Mouse (Mus musculus) testis, adult 2 months (tissue): Measurements from ENCODE around the gene Nlrp10. TPM values are rescaled to one million over a fixed set of nuclear protein-coding genes. Genes with fewer than 3 reads are reported as not detected.

Source experiments
- H3K27ac ChIP-seq: fragments of 200-500 bp; 2 replicates; pipeline ENCODE4 v1.5.1; 2012; ENCODE audit warnings: low read depth, low read length; ENCODE audit not compliant: control insufficient read depth, insufficient read depth
- H3K27me3 ChIP-seq: fragments of 200-500 bp; 2 replicates; pipeline ENCODE4 v1.6.1; 2012; ENCODE audit warnings: mild to moderate bottlenecking, low read length, moderate library complexity; ENCODE audit not compliant: control insufficient read depth, insufficient read depth
- H3K36me3 ChIP-seq: fragments of 200-500 bp; 2 replicates; pipeline ENCODE4 v1.6.1; 2012; ENCODE audit warnings: mild to moderate bottlenecking, low read length; ENCODE audit not compliant: control insufficient read depth, insufficient read depth
- H3K4me1 ChIP-seq: fragments of 200-500 bp; 2 replicates; pipeline ENCODE4 v1.6.1; 2012; ENCODE audit warnings: low read length; ENCODE audit not compliant: control insufficient read depth, insufficient read depth
- H3K4me3 ChIP-seq: fragments of 200-500 bp; 2 replicates; pipeline ENCODE4 v1.5.1; 2012; ENCODE audit warnings: low read depth, mild to moderate bottlenecking, low read length, moderate library complexity, mixed read lengths; ENCODE audit not compliant: control insufficient read depth
- CTCF ChIP-seq: fragments of 200-500 bp; IDR thresholded peaks from 2 replicates; pipeline ENCODE4 v1.5.1; 2012; ENCODE audit warnings: low read depth, mild to moderate bottlenecking, inconsistent platforms, low read length, moderate library complexity; ENCODE audit not compliant: control insufficient read depth, insufficient read depth, insufficient replicate concordance
- POLR2A ChIP-seq: fragments of 200-500 bp; IDR thresholded peaks from 2 replicates; pipeline ENCODE4 v1.6.1; 2012; ENCODE audit warnings: low read depth, mild to moderate bottlenecking, inconsistent platforms, low read length, moderate library complexity; ENCODE audit not compliant: control insufficient read depth
- polyA plus RNA-seq: library from polyadenylated mRNA; depleted of rRNA; stranded (reverse); fragments of >200 nt; gene quantifications from 2 replicates; pipeline ENCODE4 v1.2.3, GENCODE M21; 2012; rRNA removed

Gene Nlrp10
- 0.06 and 0.10 TPM in 2 replicates for polyA plus RNA-seq

GRCm38 (mm10) chr7:108929726-108930393, at the start of gene Nlrp10:
TSS of gene Nlrp10 (minus strand) at chr7:108930178.
- no peaks in the 10 kb centered on the region for H3K27me3 ChIP-seq
- H3K4me3 ChIP-seq: no peak within 1 kb of the TSS
- H3K4me1 ChIP-seq: peaks cover 3% of the 10 kb centered on the region; the same call in 1 of the 2 replicates
- no peak within 1 kb of the TSS for H3K27ac ChIP-seq
- TF ChIP-seq POLR2A (no peak), CTCF (no peak)
- H3K36me3 ChIP-seq: no peaks in the 10 kb centered on the region

GRCm38 (mm10) chr7:108972273-108972672, 42.3 kb upstream of the Nlrp10 start:
- no peak for TF ChIP-seq CTCF
- no peak for TF ChIP-seq POLR2A
- Histone ChIP-seq H3K27ac (no peak overlapping the region), H3K4me1 (peaks cover 6% of the 10 kb centered on the region), H3K36me3 (no peaks in the 10 kb centered on the region), H3K4me3 (no peak overlapping the region), H3K27me3 (no peaks in the 10 kb centered on the region)

GRCm38 (mm10) chr7:108968201-108968600, 38.2 kb upstream of the Nlrp10 start:
- Histone ChIP-seq H3K27ac (no peak overlapping the region), H3K4me3 (no peak overlapping the region), H3K27me3 (no peaks in the 10 kb centered on the region), H3K4me1 (peaks cover 6% of the 10 kb centered on the region), H3K36me3 (no peaks in the 10 kb centered on the region)
- TF ChIP-seq CTCF (no peak), POLR2A (no peak)

- Histone ChIP-seq H3K27ac (no peak overlapping the region), H3K4me1 (no peaks in the 10 kb centered on the region), H3K27me3 (no peaks in the 10 kb centered on the region), H3K4me3 (no peak overlapping the region), H3K36me3 (no peaks in the 10 kb centered on the region)
- TF ChIP-seq CTCF (peak; percentile 80; the same call in 1 of the 2 replicates), POLR2A (no peak)
Observed at GRCm38 (mm10) chr7:108966742-108967362, 36.9 kb upstream of the Nlrp10 start.

- no peaks in the 10 kb centered on the region for H3K27me3 ChIP-seq
- no peak overlapping the region for H3K4me3 ChIP-seq
Observed at GRCm38 (mm10) chr7:108965968-108966367, 36.0 kb upstream of the Nlrp10 start.

GRCm38 (mm10) chr7:108957734-108958133, 27.8 kb upstream of the Nlrp10 start:
- H3K36me3 ChIP-seq: no peaks in the 10 kb centered on the region
- no peak overlapping the region for H3K27ac ChIP-seq
- H3K4me3 ChIP-seq: no peak overlapping the region
- H3K4me1 ChIP-seq: no peaks in the 10 kb centered on the region
- TF ChIP-seq POLR2A (no peak), CTCF (no peak)
- no peaks in the 10 kb centered on the region for H3K27me3 ChIP-seq

More at GRCm38 (mm10) chr7:108965968-108966367, 36.0 kb upstream of the Nlrp10 start:
- TF ChIP-seq CTCF: peak; percentile 17; the same call in 1 of the 2 replicates
- no peak for TF ChIP-seq POLR2A
- no peaks in the 10 kb centered on the region for H3K36me3 ChIP-seq
- no peak overlapping the region for H3K27ac ChIP-seq
- H3K4me1 ChIP-seq: no peaks in the 10 kb centered on the region

- peak overlapping the region; percentile 70 for H3K4me3 ChIP-seq
- no peaks in the 10 kb centered on the region for H3K27me3 ChIP-seq
- H3K27ac ChIP-seq: no peak overlapping the region
- H3K4me1 ChIP-seq: peaks cover 4% of the 10 kb centered on the region
- H3K36me3 ChIP-seq: no peaks in the 10 kb centered on the region
- TF ChIP-seq CTCF (peak; percentile 64; the same call in 1 of the 2 replicates), POLR2A (no peak)
Observed at GRCm38 (mm10) chr7:108954185-108954584, 24.2 kb upstream of the Nlrp10 start.

GRCm38 (mm10) chr7:108952801-108953200, 22.8 kb upstream of the Nlrp10 start:
- H3K4me3 ChIP-seq: peak overlapping the region; percentile 54
- no peak overlapping the region for H3K27ac ChIP-seq
- no peak for TF ChIP-seq CTCF
- no peak for TF ChIP-seq POLR2A
- peaks cover 4% of the 10 kb centered on the region for H3K4me1 ChIP-seq
- no peaks in the 10 kb centered on the region for H3K36me3 ChIP-seq
- no peaks in the 10 kb centered on the region for H3K27me3 ChIP-seq
